Mouse (Mus musculus) megakaryocyte, embryonic 14.5 days (primary cell): Measurements from ENCODE around the gene Nudt3.

Experiments used
- FLI1 ChIP-seq: IDR thresholded peaks from 2 replicates; pipeline ENCODE4 v1.6.1; 2012; ENCODE audit warnings: low read length, inconsistent platforms, mixed read lengths
- GATA1 ChIP-seq: IDR thresholded peaks from 3 replicates; pipeline ENCODE4 v1.6.1; 2012; ENCODE audit warnings: mixed read lengths, low read length, inconsistent platforms, borderline replicate concordance

- TF ChIP-seq GATA1 (no peak), FLI1 (no peak)
Observed at GRCm38 (mm10) chr17:27656011-27656399, 32.7 kb upstream of the Nudt3 start.
